Mouse (Mus musculus): ENCODE measurements around the gene Gipr. TPM values are rescaled to one million over a fixed set of nuclear protein-coding genes. Genes with fewer than 3 reads are reported as not detected.

The Gipr gene
- total RNA-seq (2022): 1 to 10 TPM; 1.0 to 1.5 (median 1.2) TPM

- no peak for DNase-seq (ENCODE audit: low spot score in 2 of 2)
Observed at GRCm38 (mm10) chr7:19165656-19166423, at the start of gene Gipr. TSS of gene Gipr (minus strand) at chr7:19166127.

GRCm38 (mm10) chr7:19214940-19215339, 49.0 kb upstream of the Gipr start:
- DNase-seq (ENCODE audit: low spot score in 2 of 2): no peak

GRCm38 (mm10) chr7:19214369-19214768, 48.4 kb upstream of the Gipr start:
- DNase-seq (ENCODE audit: low spot score in 2 of 2): no peak

- DNase-seq (ENCODE audit: low spot score in 2 of 2): no peak
Observed at GRCm38 (mm10) chr7:19213385-19213784, 47.5 kb upstream of the Gipr start.

- DNase-seq (ENCODE audit: low spot score in 2 of 2): no peak
Observed at GRCm38 (mm10) chr7:19211996-19212755, 46.2 kb upstream of the Gipr start, which contains the start of gene Gpr4. TSS of gene Gpr4 (plus strand) at chr7:19212538.

- DNase-seq (ENCODE audit: low spot score in 2 of 2): no peak
Observed at GRCm38 (mm10) chr7:19211041-19211675, 45.2 kb upstream of the Gipr start.

- no peak for DNase-seq (ENCODE audit: low spot score in 2 of 2)
Observed at GRCm38 (mm10) chr7:19210010-19210409, 44.1 kb upstream of the Gipr start.

GRCm38 (mm10) chr7:19209494-19209893, 43.6 kb upstream of the Gipr start:
- no peak for DNase-seq (ENCODE audit: low spot score in 2 of 2)

GRCm38 (mm10) chr7:19208944-19209472, 43.1 kb upstream of the Gipr start:
- DNase-seq (ENCODE audit: low spot score in 2 of 2): peak in 1 of 2 experiments; percentile 33

- DNase-seq (ENCODE audit: low spot score in 2 of 2): no peak
Observed at GRCm38 (mm10) chr7:19208201-19208910, 42.4 kb upstream of the Gipr start.

GRCm38 (mm10) chr7:19202065-19202850, 36.3 kb upstream of the Gipr start:
- DNase-seq (ENCODE audit: low spot score in 2 of 2): no peak

GRCm38 (mm10) chr7:19201660-19202059, 35.7 kb upstream of the Gipr start:
- no peak for DNase-seq (ENCODE audit: low spot score in 2 of 2)

- DNase-seq (ENCODE audit: low spot score in 2 of 2): no peak
Observed at GRCm38 (mm10) chr7:19197985-19198384, 32.1 kb upstream of the Gipr start.

- no peak for DNase-seq (ENCODE audit: low spot score in 2 of 2)
Observed at GRCm38 (mm10) chr7:19196676-19197075, 30.7 kb upstream of the Gipr start.

GRCm38 (mm10) chr7:19194676-19195075, 28.7 kb upstream of the Gipr start:
- DNase-seq (ENCODE audit: low spot score in 2 of 2): no peak

GRCm38 (mm10) chr7:19184758-19185157, 18.8 kb upstream of the Gipr start:
- no peak for DNase-seq (ENCODE audit: low spot score in 2 of 2)

GRCm38 (mm10) chr7:19184250-19184649, 18.3 kb upstream of the Gipr start:
- DNase-seq (ENCODE audit: low spot score in 2 of 2): no peak

- no peak for DNase-seq (ENCODE audit: low spot score in 2 of 2)
Observed at GRCm38 (mm10) chr7:19180862-19181429, 15.0 kb upstream of the Gipr start.

- DNase-seq (ENCODE audit: low spot score in 2 of 2): no peak
Observed at GRCm38 (mm10) chr7:19179936-19180335, 14.0 kb upstream of the Gipr start.

GRCm38 (mm10) chr7:19179173-19179572, 13.2 kb upstream of the Gipr start:
- DNase-seq (ENCODE audit: low spot score in 2 of 2): peak in 1 of 2 experiments; percentile 57

Data from layer of hippocampus, adult 8-10 months (tissue).